Mouse (Mus musculus): ENCODE measurements around the gene Mks1.
A peak's percentile ranks its signal among the peaks of the same experiment; 100 is the strongest.

The Mks1 gene

DNA sequence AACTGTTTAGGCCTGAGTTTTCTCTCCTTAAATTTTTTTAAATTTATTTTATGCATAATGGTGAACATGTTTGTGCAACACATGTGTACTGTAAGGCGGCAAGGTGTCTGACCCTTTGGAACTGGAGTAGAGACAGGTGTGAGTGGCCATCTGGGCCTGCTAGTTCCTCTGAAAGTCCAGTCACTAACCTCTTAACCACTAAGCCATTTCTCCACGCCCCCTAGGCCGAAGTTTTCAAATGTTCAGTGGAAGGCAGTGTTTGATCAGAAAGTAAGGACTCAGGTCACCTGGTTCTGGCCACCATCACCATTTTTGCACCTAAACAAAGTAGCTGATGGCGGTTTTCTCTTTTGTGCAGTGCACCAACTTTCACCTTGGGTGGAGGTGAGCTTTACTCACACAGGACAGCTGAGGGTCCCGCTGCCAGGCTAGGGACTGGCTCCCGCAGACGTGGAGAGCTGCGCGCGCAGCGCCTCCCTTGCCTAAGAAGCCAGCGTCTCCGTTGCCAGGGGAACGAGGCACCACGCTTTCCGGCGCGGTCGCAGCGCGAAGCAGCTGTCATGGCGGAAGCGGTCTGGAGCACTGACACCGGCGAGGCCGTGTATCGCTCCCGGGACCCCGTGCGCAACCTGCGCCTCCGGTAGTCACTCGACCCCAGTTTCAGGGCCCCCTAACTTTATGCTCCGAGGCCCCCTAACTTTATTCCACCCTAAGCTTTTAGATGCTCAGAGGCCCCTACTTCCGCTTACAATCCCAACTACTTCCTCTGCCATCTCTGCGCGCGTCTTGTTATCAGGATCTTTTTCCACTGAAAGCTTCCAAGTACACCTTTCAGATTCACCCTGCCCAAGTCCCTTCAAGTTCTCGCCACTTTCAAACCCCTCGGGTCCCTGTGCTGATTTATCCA lies at the start of gene Mks1:
TSS of gene Mks1 (plus strand) at position 526 of the 907 bp plus-strand sequence.
- DNase-seq: peak; percentile 87

DNA sequence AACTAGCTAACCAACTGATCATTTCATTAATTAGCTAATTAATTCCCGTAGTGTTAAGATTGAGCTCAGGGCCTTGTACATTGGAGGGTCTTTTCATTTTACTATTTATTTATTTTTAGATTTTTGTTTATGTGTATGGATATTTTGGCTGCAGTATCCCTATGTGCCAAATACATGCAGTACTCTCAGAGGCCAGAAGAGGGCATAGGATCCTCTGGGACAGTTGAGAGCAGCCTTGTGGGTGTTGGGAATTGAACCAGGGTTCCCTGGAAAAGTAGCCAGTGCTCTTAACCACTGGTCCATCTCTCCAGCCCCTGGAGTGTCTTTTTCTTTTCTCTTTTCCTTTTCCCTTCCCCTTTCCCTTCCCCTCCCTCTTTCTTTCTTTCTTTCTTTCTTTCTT lies 47.6 kb upstream of the Mks1 start:
- peak; percentile 57 to 64 for DNase-seq

DNA sequence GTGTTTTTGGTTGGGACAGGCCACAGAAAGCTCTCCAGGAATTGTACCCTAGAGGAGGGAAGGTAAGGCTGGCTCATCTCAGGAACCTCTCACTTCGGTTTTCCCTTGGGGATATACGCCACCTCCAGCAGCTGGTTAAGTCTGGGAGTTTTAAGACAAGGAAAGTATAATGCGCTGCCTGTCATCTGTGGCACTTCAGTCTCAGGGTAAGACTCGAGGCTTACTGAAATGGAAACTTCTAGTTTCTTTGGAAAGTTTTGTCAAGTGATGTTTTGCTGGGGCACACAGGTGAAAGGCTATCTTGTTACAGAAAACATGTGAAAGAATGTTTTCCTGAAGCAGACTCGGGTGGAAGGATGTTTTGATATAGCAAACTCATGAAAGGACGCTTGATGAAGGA lies 45.6 kb upstream of the Mks1 start:
- no peak for DNase-seq

DNA sequence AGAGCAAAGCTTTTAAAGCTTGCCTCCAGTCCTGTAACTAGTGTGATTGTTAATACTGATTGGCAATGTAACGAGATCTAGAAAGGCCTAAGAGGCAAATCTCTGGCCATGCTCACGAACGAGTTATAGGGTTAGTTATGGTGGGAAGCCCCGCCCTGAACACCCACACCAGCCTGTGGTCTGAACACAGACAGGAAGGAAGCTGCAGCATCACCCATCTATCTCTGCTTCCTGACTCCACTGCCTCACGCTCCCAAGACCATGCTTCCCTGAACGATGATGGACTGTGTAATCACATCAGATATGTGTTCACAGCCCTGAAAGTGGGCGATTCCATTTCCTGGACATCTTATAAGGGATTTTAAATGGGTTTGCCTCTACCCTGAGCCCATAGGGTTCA lies 44.8 kb upstream of the Mks1 start:
- peak; percentile 13 to 14 for DNase-seq

DNA sequence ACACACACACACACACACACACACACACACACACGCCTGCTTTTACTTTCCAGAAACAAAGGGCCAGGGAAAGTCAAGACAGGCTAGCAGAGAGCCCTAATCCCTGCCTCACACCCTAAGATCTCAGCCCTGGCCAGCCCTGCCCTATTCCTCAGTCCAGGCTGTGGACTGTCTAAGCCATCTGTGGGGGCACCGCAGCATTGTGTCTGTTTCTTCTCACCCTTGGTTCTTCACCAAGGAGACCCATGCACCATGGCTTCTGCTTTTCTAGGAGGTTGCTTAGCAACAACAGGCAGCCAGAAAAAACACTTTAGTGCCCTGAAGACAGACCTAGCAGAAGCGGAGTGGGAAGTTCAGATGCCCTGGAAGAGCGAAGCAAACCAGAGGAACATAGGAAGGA lies 41.6 kb upstream of the Mks1 start:
- no peak for DNase-seq

DNA sequence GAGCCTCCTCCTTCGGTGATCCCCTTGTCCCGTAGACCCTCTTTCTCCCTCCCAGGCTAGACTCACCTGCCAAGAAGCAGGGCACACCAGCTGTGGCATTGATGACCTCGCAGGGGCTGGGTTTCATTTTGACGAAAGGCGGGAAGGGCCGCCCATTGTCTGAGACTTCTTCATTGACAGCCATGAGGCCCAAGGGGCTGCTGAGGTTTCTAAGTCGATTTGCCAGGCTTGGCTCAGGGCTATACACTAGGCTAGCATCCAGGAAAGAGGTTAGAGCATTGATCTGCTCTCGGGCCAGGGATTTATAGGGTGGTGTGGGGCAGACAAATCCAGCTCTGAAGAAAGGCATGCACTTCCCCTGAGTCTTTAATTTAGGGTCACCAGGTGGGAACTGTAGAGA lies 38.2 kb upstream of the Mks1 start:
- no peak for DNase-seq

DNA sequence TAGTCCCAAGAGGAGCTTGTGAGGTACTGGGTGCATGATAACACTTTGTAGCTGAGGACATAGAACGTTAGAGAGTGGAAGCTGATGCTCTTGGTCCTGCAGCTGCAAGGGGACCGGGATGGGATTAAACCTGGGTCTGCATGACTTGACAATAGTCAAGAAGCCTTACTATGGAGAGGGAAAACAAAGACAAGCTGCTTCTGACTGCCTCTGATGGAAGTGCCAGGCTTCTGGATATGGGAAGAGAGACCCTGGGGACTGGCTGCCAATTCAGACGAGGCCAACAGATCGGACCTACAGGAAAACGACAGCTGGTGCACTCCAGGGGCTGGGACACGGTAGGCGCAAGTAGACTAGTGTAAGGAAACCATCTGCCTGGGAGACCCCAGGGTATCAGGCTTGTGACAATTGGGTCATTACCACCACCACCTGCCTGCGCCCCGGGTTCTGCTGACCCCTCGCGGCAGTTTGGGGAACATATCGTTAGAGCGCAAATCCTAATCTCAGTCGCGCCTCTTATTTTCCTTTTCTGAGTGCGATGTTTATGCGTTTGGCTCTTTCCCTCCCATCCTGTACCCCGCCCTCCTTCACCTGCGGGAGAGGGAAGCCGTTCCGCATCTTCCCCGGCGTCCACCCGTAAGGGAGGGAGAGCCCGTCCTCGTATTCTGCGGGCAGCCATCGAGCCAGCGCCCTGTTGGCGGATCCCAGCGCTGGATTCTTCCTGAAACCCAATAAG lies 36.1 kb upstream of the Mks1 start:
- DNase-seq: peak; percentile 60 to 64

DNA sequence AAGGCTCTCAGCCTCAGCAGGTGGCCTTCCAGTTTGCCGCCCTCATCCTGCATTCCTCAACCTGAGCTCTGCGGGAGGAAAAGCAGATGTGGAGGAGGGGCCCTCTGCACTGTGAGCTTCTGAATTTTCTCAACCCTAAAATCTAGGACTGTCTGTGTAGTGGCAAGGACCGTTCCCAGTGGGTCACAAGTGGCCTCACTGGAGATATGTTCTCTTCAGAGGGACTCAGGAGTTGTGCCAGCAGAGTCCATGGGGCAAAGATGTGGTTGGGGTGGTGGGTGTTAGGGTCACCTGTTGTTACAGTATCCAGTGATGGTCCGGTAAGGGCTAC lies 35.6 kb upstream of the Mks1 start:
- no peak for DNase-seq

DNA sequence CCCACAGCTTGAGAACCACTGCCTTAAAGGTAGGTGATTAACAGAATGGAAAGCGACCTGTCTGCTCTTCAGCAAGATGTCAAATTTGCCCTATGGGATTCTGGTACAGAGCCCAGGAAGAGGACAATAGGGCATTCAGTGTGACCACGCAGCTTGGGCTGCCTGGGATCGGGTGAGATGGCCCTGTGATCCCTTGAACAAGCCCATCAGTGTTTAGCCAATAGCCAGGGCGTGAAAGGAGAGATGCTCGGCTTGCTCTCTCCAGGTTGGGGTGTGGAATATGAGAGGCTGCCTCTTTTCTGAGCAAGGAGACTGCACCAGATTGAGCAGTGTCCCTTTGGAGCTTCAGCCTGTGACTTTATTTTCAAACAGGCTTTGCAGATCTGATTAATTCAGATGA lies 31.5 kb upstream of the Mks1 start:
- DNase-seq: no peak

DNA sequence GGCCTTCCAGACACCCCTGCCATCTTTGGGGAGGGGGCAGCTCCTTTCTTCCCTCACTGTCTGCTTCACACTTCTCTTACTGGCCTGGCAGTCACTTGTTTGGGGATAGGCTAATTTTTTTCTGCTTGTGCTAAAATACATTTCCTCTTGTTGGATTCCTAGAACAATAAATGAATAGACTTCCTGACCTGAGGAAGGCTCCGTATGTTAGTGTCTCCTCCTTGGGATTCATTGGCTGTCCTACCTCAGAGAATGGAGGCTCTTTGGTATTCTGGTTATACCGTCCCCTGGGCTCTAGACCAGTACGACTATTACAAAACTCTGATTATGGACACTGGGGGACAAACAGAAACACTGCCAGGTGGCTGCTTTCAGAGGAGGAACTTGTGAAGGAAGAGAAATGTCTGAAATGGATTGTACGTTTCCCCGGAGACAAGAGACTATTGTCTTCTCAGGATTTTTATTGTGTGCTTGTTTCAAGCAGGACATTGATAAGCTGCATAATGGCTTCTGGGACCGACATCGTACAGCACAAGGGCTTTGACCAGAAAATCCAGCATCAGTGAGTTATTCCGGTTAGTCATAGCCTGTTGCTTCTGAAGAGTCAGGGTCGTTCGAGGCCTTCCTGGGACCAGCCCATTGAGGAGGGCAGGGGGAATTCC lies 24.6 kb upstream of the Mks1 start, which contains the start of gene Lpo:
TSS of gene Lpo (minus strand) at position 51 of the 662 bp plus-strand sequence.
- no peak for DNase-seq

DNA sequence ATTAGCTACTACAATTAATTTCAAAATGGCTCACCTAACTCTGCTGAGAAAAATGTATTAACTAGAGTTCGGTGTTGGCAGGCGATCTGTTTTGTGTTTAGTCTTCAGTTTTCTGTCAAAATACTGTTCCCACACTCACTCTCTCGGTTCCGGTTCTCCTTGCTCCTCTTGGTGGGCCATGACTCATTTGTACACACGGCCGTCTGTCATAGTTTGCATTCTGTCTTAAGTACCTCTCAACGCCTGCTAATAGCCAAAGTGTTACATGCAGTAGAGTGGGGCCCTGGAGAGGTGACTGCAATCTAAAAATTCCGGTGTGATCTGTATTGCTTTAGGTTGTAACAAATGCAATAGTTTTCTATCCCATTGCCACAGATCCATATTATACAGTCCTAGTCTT lies 12.3 kb upstream of the Mks1 start:
- no peak for DNase-seq

DNA sequence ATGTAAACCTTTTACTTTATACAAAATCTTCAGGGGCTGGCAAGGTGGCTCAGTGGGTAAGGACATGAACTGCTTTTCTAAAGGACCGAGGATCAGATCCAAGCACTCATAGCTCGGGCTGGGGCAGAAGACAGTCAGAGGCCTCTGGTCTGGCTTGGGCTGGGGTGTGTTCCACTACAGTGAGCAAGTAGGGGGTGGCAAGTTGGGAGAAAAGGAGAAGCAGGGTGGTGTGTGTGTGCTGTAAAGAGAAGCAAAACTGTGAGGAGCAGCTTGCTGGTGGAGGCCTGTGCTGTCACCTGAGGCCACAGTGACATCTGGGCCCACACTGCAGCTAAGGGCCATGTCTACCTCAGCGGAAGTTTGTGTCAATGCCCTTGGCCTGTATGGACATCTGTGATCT lies 11.6 kb upstream of the Mks1 start:
- DNase-seq: no peak

DNA sequence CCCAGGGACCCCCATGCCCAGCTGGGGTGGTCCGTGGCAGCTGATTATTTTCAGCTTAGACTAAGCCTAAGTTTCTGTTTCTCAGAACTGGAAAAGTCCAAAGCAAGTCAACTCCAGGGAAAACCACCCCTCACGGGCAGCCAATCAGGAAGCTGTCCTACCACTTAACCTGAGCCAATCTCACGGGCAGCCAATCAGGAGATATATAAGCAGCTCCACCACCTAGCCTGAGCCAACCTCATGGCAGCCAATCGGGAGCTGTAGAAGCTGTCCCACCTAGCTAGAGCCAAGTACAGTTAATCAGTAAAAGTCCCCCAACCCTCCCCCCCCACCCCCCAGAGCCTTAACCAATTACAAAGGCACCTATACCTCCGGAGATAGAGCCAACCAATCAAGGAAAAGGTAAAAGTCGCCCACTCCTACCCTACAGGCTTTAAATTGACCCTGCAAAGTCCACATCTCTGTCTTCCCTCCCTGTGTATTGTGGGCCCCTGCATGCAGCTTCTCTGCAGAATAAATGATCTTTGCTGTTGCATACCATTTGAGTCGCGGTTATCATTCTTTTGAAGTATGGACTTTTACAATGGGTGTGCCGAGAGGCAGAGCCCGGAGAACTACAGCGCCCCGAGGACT lies 5.9 kb upstream of the Mks1 start:
- DNase-seq: no peak

DNA sequence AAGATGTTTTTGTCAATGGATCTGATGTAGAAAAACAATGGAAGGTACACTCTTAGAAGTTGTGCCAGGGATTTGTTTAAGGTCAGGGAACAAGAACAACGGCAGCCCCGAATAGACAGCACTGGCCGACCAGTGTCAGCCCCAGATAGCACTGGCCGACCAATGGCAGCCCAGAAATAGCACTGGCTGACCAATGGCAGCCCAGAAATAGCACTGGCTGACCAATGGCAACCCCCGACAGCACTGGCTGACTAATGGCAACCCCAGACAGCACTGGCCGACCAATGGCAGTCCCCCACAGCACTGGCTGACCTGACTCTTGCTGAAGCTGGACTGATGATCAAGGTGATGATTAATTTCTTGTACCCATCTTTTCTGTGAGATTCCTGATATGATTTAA lies 5.1 kb upstream of the Mks1 start:
- DNase-seq: no peak

DNA sequence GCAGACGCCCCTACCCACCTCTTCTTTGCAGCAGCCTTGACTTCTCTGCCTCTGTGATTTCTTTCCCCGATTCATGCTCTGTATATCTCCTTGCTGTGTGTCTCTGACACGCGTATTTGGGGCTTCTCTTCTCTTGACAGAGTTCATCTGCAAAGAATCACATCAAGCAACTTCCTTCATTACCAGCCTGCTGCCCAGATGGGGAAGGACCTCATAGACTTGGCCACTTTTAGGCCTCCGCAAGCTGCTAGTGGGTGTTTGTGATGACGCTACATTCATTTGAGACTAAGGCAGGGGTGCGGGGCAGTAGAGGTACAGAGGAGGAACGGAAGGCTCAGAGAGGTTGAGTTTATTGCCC lies 561 bp downstream of the Mks1 start:
- DNase-seq: peak in 1 of 2 experiments; percentile 31

DNA sequence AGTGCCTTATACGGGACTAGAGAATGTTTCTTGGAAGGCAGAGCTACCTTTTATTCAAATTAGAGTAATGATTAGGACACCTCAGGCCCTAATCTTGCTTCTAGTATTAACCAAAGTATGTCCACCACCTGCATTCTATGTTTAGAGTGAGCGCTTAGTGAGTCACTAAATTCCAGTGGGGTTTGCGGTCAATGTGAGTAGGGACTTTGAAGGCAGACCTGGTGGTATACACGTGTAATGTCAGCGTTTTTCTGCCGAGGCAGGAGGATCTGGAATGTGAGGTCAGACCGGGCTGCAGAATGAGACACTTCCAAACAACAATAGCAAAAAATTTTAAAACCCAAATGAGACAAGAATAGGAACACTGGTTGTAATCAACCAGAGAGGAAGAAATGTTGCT lies 1.5 kb downstream of the Mks1 start:
- no peak for DNase-seq

DNA sequence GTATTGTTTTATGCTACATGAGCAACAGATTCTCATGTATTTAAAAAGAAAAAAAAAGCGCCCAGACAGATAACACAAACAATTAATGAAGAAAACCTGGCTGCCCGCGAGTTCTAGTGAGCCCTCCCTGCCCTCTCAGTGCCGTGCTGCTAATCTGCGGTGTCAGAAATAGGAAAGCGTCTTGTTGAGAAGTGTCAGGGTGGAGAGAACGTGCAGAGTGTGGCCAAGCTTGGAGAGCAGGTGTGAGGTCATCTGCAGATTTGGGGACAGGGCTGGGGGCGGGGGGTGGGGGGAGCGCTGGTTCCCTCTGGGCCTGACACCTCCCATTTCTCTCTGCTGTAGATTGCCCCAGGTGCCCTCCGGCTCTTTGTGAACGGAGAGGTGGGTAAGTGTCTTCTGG lies 6.3 kb downstream of the Mks1 start:
- no peak for DNase-seq

DNA sequence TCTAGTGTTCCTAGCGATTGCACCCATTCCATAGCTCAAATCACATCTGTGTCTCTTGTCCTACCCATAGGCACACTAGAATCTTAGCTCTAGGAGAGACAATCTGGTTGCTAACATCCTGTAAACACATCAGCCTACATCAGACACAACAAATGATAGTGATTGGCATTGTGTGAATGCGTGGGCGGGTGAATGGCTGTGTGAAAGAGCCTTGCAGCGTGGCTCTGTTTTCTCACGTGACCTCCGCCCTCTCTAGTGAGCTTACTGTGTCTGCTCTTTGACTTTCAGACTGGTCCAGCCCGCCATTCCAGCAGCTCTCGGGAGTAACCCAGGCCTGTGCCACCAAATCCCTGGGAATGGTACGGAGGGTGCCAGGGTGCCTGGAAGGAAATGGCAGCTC lies 7.4 kb downstream of the Mks1 start:
- DNase-seq: no peak

DNA sequence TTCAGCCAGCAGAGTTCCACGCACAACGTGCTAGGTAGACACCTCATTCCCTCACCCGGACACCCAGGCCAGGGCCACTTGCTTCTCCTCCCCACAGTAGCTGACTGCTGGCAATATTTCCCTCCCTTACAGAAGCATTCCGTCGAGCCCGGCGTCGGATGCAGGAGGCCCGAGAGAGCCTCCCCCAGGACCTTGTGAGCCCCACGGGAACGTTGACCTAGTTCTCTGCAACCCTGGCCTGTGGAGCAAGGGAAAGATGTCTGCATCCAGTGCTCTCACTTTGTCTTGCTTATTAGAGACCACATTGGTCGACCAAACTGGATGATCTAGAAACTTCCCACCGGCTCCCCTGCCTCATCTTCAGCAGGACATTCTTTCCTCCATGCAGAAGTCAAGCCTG lies 9.8 kb downstream of the Mks1 start:
- no peak for DNase-seq

DNA sequence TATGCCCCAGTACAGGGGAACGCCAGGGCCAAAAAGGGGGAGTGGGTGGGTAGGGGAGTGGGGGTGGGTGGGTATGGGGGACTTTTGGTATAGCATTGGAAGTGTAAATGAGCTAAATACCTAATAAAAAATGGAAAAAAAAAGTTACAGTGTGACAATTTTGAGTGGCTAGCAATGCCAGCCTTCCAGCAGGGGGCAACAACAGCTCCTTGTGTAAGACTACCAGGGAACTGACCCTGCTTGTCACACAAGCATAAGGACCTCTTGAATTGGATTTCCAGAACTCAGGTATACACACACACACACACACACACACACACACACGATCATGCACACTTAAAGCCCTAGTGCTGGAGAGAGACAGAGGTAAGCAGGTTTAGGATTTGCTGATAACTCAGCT lies 13.9 kb downstream of the Mks1 start:
- peak; percentile 30 to 32 for DNase-seq

DNA sequence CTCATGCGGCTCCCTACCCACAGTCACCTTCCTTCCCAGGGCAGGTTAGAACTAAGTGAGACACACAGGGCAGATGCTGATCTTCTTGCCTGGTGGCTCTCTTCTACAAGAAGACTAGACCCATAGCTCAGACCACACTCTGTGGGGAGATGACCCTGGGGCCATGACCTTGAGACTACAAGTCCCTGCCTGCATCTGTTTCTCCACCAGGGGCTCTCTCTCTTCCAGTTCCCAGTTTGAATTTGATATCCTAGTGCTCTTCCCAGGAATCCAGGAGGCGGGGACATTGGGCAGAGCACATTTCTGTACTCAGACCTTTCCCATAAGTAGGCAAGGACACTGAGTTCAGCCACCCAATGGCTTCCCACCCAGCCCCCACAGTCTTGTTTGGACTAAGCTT lies 17.1 kb downstream of the Mks1 start:
- no peak for DNase-seq

DNA sequence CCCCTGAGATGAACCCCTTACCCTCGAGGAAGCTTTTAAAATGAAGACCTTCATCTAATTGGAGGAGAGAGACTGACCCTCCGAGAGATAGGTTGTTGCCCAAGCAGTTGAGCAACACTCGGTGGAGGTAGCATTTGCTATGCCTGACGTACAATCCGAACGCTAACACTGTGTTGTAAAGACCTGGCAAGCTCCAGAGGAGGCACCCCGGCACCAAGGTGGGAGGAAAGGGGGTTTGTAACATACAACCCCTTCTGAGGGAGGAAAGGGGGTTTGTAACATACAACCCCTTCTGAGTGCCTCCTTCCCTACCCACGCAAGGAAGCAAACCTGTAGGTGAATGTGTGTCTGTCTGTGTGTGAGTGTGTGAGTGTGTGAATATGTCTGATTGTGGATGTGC lies 18.8 kb downstream of the Mks1 start:
- DNase-seq: no peak

DNA sequence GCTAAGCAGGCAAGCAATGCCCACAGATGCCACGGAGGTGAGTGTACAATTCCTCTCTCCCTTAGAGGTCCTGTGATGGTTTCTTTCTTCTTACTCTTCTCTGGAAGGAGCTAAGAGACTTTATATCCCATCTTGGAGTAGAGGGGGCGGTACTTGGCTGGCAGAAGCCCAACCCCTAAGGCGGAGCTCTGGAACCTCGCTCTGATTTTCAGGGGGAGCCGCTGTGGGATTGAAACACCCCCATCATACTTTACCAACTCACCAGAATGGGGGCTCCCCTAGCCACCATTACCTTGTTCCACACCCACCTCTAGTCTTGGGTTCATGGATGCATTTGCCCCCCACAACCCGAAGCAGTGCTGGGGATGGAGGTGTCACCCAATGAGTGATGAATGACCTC lies 22.4 kb downstream of the Mks1 start, which contains the start of gene Epx:
TSS of gene Epx (minus strand) at position 101 of the 400 bp plus-strand sequence.
- DNase-seq: no peak
